Mouse (Mus musculus): Measurements from ENCODE around the gene Oscar.

GRCm38 (mm10) chr7:3665215-3666114, 49.5 kb upstream of the Oscar start, which contains the start of gene Leng1:
- no peak for TF ChIP-seq TAL1 (IDR thresholded peaks at IDR 0.05; ENCODE audit: low read length)
- no peak for TF ChIP-seq GATA1 (IDR thresholded peaks at IDR 0.05; ENCODE audit: low read length)

All from erythroblast, embryonic 14.5 days (primary cell).